In genomic region chr19:36553561-36554045, GRCm38 (mm10) we compare ENCODE assay signal across 8 mouse cellular contexts. TPM values are rescaled to one million over a fixed set of nuclear protein-coding genes. Genes with fewer than 3 reads are reported as not detected.
DNase-seq lines count a peak whose midpoint lies in the region; ATAC-seq and TF ChIP-seq lines count a peak whose summit lies in the region.

No protein-coding gene starts in this region.

- H3K4me1 ChIP-seq in cerebellum, adult 2 months (ENCODE audit: control insufficient read depth, insufficient read depth, low read length): no peaks in the 10 kb centered on the region
- H3K4me1 ChIP-seq in lung, embryonic 16.5 days (replicated peaks; ENCODE audit: control insufficient read depth, insufficient read depth, low read length): no peaks in the 10 kb centered on the region; the same call in 1 of the 2 replicates
- peaks cover 7% of the 10 kb centered on the region for H3K4me1 ChIP-seq in hindbrain, embryonic 16.5 days (ENCODE audit: control insufficient read depth, insufficient read depth, low read depth, low read length)
- no peaks in the 10 kb centered on the region for H3K4me1 ChIP-seq in midbrain, embryonic 11.5 days (ENCODE audit: control insufficient read depth, insufficient read depth, low read length)

- H3K9me3 ChIP-seq in lung, embryonic 16.5 days (ENCODE audit: control insufficient read depth, low read length): no peaks in the 10 kb centered on the region
- H3K9me3 ChIP-seq in hindbrain, embryonic 16.5 days (ENCODE audit: control insufficient read depth, low read length): no peaks in the 10 kb centered on the region
- no peaks in the 10 kb centered on the region for H3K9me3 ChIP-seq in midbrain, embryonic 11.5 days (ENCODE audit: control insufficient read depth, low read length)

- H3K27ac ChIP-seq in cerebellum, adult 2 months (ENCODE audit: insufficient read depth, low read length): peak overlapping the region; percentile 93
- H3K27ac ChIP-seq in lung, embryonic 16.5 days (ENCODE audit: low read length): no peak overlapping the region
- peak overlapping the region; percentile 96 for H3K27ac ChIP-seq in hindbrain, embryonic 16.5 days (ENCODE audit: low read depth, low read length)
- H3K27ac ChIP-seq in midbrain, embryonic 11.5 days (ENCODE audit: low read depth, low read length): no peak overlapping the region

- peak overlapping the region; percentile 60 for H3K4me3 ChIP-seq in cerebellum, adult 2 months (replicated peaks; ENCODE audit: insufficient read depth, low read depth, low read length)
- peak overlapping the region; percentile 86 for H3K4me3 ChIP-seq in lung, embryonic 16.5 days (ENCODE audit: low read length)
- peak overlapping the region; percentile 91 for H3K4me3 ChIP-seq in hindbrain, embryonic 16.5 days (ENCODE audit: low read length)
- H3K4me3 ChIP-seq in midbrain, embryonic 11.5 days (ENCODE audit: low read depth, low read length): peak overlapping the region; percentile 74

- H3K36me3 ChIP-seq in lung, embryonic 16.5 days (ENCODE audit: control insufficient read depth, insufficient read depth, low read length): no peaks in the 10 kb centered on the region
- H3K36me3 ChIP-seq in hindbrain, embryonic 16.5 days (ENCODE audit: control insufficient read depth, insufficient read depth, low read length): no peaks in the 10 kb centered on the region
- H3K36me3 ChIP-seq in midbrain, embryonic 11.5 days (ENCODE audit: control insufficient read depth, insufficient read depth, low read length): no peaks in the 10 kb centered on the region

- H3K9ac ChIP-seq in lung, embryonic 16.5 days (ENCODE audit: low read length): peak overlapping the region; percentile 79
- peak overlapping the region; percentile 96 for H3K9ac ChIP-seq in hindbrain, embryonic 16.5 days (ENCODE audit: low read depth, low read length)
- H3K9ac ChIP-seq in midbrain, embryonic 11.5 days (ENCODE audit: low read length): peak overlapping the region; percentile 70

- no peaks in the 10 kb centered on the region for H3K27me3 ChIP-seq in cerebellum, adult 2 months (ENCODE audit: control insufficient read depth, insufficient read depth, low read length)
- H3K27me3 ChIP-seq in lung, embryonic 16.5 days (ENCODE audit: control insufficient read depth, insufficient read depth, low read depth, low read length): no peaks in the 10 kb centered on the region; the same call in 1 of the 2 replicates
- no peaks in the 10 kb centered on the region for H3K27me3 ChIP-seq in hindbrain, embryonic 16.5 days (replicated peaks; ENCODE audit: control insufficient read depth, insufficient read depth, low read length)
- H3K27me3 ChIP-seq in midbrain, embryonic 11.5 days (ENCODE audit: control insufficient read depth, insufficient read depth, low read length): peaks cover 7% of the 10 kb centered on the region

- DNase-seq in cerebellum, adult 2 months: no peak
- DNase-seq in cerebellum, adult 11-12 months: no peak
- DNase-seq in lung, postnatal 10 days: no peak
- DNase-seq in midbrain, embryonic 11.5 days (ENCODE audit: low spot score, missing footprints): peak; percentile 92
- DNase-seq in adrenal gland, adult 2 months: no peak
- DNase-seq in layer of hippocampus, adult 11-12 months (ENCODE audit: low spot score): no peak

- ATAC-seq in lung, embryonic 16.5 days (ENCODE audit: low read depth): no peak
- peak; percentile 43 for ATAC-seq in hindbrain, embryonic 16.5 days
- no peak for ATAC-seq in midbrain, embryonic 11.5 days (ENCODE audit: low FRiP score)

- TF ChIP-seq POLR2A in cerebellum, adult 2 months (IDR thresholded peaks at IDR 0.05; ENCODE audit: borderline replicate concordance, insufficient read depth, low read length): no peak

- TF ChIP-seq CTCF in cerebellum, adult 2 months (IDR thresholded peaks at IDR 0.05; ENCODE audit: borderline replicate concordance, insufficient read depth, low read depth, low read length): no peak

- H3K4me2 ChIP-seq in lung, embryonic 16.5 days (ENCODE audit: low read depth, low read length): peak overlapping the region; percentile 99
- peak overlapping the region; percentile 69 for H3K4me2 ChIP-seq in hindbrain, embryonic 16.5 days (ENCODE audit: low read length)
- H3K4me2 ChIP-seq in midbrain, embryonic 11.5 days: peak overlapping the region; percentile 92

- WGBS in cerebellum, adult 2 months: 1% methylated on average over 20 of the region's 20 CpGs
- WGBS in lung, embryonic 16.5 days: 4% methylated on average over 20 of the region's 20 CpGs
- 3% methylated on average over 20 of the region's 20 CpGs for WGBS in hindbrain, embryonic 16.5 days
- 6% methylated on average over 20 of the region's 20 CpGs for WGBS in midbrain, embryonic 11.5 days

RNA-seq across cellular contexts. Expression of gene Hectd2, which starts 0.8 kb away (rescaled TPM):
- 8.6 and 10.1 TPM in 2 replicates for polyA plus RNA-seq in cerebellum, adult 2 months (2012; rRNA removed)
- 4.1 and 4.9 TPM in 2 replicates for polyA plus RNA-seq in lung, embryonic 16.5 days (2015; fragmentation: Nextera tagmentation; extraction: Ambion mirVana)
- polyA plus RNA-seq in hindbrain, embryonic 16.5 days (2015; fragmentation: Nextera tagmentation; extraction: Ambion mirVana): 8.6 and 8.8 TPM in 2 replicates
- polyA plus RNA-seq in midbrain, embryonic 11.5 days (2014; fragmentation: Nextera tagmentation; extraction: Ambion mirVana): 4.2 and 5.8 TPM in 2 replicates
- total RNA-seq in adrenal gland, adult 2 months (2021): 1 to 10 TPM; 1.6 to 2.6 TPM
- 0.11 and 0.62 TPM in 2 replicates for polyA plus RNA-seq in adrenal gland, adult 2 months (2012; rRNA removed)

Comparison
In these comparisons a context has a peak if more than half of its experiments do, and no peak if none do; other contexts are left out.
1. H3K27ac ChIP-seq: peak in cerebellum, adult 2 months (single experiment) and hindbrain, embryonic 16.5 days (single experiment); none in lung, embryonic 16.5 days (single experiment) and midbrain, embryonic 11.5 days (single experiment).
2. Peak in every context shown above with its lines, with median percentiles within 50 percentile points of each other: H3K4me3 ChIP-seq, H3K4me2 ChIP-seq and H3K9ac ChIP-seq.